8 mouse cellular contexts compared by ENCODE assay signal in genomic region chr3:88631921-88632587, GRCm38 (mm10). TPM values are rescaled to one million over a fixed set of nuclear protein-coding genes. Genes with fewer than 3 reads are reported as not detected.
A peak's percentile ranks its signal among the peaks of the same experiment; 100 is the strongest.
DNase-seq lines count a peak whose midpoint lies in the region; ATAC-seq and TF ChIP-seq lines count a peak whose summit lies in the region.

No protein-coding gene starts in this region.

- H3K4me2 ChIP-seq in kidney, embryonic 14.5 days (replicated peaks; ENCODE audit: low read depth, low read length), result no peak overlapping the region

- H3K36me3 ChIP-seq in kidney, embryonic 14.5 days (ENCODE audit: control insufficient read depth, insufficient read depth, low read length), result peaks cover 79% of the 10 kb centered on the region
- H3K36me3 ChIP-seq in megakaryocyte, embryonic 14.5 days (replicated peaks; ENCODE audit: low read length), result peaks cover 94% of the 10 kb centered on the region

- H3K9ac ChIP-seq in kidney, embryonic 14.5 days (ENCODE audit: low read depth, low read length), result no peak overlapping the region

- H3K27me3 ChIP-seq in kidney, embryonic 14.5 days (ENCODE audit: control insufficient read depth, insufficient read depth, low read length), result no peaks in the 10 kb centered on the region
- H3K27me3 ChIP-seq in megakaryocyte, embryonic 14.5 days (replicated peaks), result no peaks in the 10 kb centered on the region

- peak; percentile 38 for DNase-seq in adrenal gland, adult 2 months
- DNase-seq in adrenal gland, postnatal 25 days, result no peak
- DNase-seq in kidney, adult 18-20 months, result no peak
- no peak for DNase-seq in ovary, adult 18-20 months (ENCODE audit: low spot score)
- no peak for DNase-seq in testis, postnatal 10 days (ENCODE audit: low spot score)

- peak; percentile 72 for TF ChIP-seq CTCF in bone marrow, adult 2 months (IDR thresholded peaks at IDR 0.05; ENCODE audit: control insufficient read depth, insufficient read depth, low read length)

- 72% methylated on average over 12 of the region's 12 CpGs for WGBS in kidney, embryonic 14.5 days
- WGBS in bone marrow, adult 2 months, result 74% methylated on average over 12 of the region's 12 CpGs

- peak; percentile 13; the same call in 1 of the 2 replicates for ATAC-seq in kidney, embryonic 14.5 days (ENCODE audit: low FRiP score, low TSS enrichment)

- H3K4me3 ChIP-seq in kidney, embryonic 14.5 days (ENCODE audit: low read length), result no peak overlapping the region
- H3K4me3 ChIP-seq in bone marrow, adult 2 months (replicated peaks; ENCODE audit: control insufficient read depth, low read depth, low read length), result no peak overlapping the region
- peak overlapping the region; percentile 86 for H3K4me3 ChIP-seq in megakaryocyte, embryonic 14.5 days (replicated peaks)

- H3K27ac ChIP-seq in kidney, embryonic 14.5 days (ENCODE audit: low read depth, low read length), result no peak overlapping the region
- no peak overlapping the region for H3K27ac ChIP-seq in bone marrow, adult 2 months (ENCODE audit: control insufficient read depth, insufficient read depth, low read depth, low read length, poor library complexity)

- no peaks in the 10 kb centered on the region for H3K9me3 ChIP-seq in kidney, embryonic 14.5 days (ENCODE audit: control insufficient read depth, low read length)
- H3K9me3 ChIP-seq in megakaryocyte, embryonic 14.5 days, result no peaks in the 10 kb centered on the region

- TF ChIP-seq POLR2A in bone marrow, adult 2 months (IDR thresholded peaks at IDR 0.05; ENCODE audit: borderline replicate concordance, control insufficient read depth, low read depth, low read length), result no peak

- peaks cover 5% of the 10 kb centered on the region; the same call in 1 of the 2 replicates for H3K4me1 ChIP-seq in kidney, embryonic 14.5 days (ENCODE audit: control insufficient read depth, insufficient read depth, low read length)
- peaks cover 4% of the 10 kb centered on the region; the same call in 1 of the 2 replicates for H3K4me1 ChIP-seq in bone marrow, adult 2 months (ENCODE audit: control insufficient read depth, insufficient read depth, low read length)
- H3K4me1 ChIP-seq in megakaryocyte, embryonic 14.5 days, result peaks cover 91% of the 10 kb centered on the region

RNA-seq across cellular contexts. Expression of gene Rxfp4, which starts 20.9 kb away (rescaled TPM):
- total RNA-seq in adrenal gland, adult 2 months (2021), result not detected
- polyA plus RNA-seq in adrenal gland, adult 2 months (2012; rRNA removed), result not detected in 2 replicates
- total RNA-seq in adrenal gland, postnatal 25 days (2021), result not detected in 2 replicates
- polyA plus RNA-seq in kidney, embryonic 14.5 days (2014; fragmentation: Nextera tagmentation; extraction: Ambion mirVana), result not detected in 2 replicates
- not detected in 2 replicates for polyA plus RNA-seq in bone marrow, adult 2 months (2011; ENCODE audit: insufficient read depth, insufficient read length, low replicate concordance, missing spikeins)
- not detected in 2 replicates for polyA plus RNA-seq in megakaryocyte, embryonic 14.5 days (2012; ENCODE audit: insufficient read depth, low replicate concordance)

RNA-seq across cellular contexts. Expression of gene Arhgef2, which starts 26.3 kb away (rescaled TPM):
- total RNA-seq in adrenal gland, adult 2 months (2021), result 10 to 100 TPM; 26.3 to 33.3 TPM
- 35.9 and 37.5 TPM in 2 replicates for polyA plus RNA-seq in adrenal gland, adult 2 months (2012; rRNA removed)
- total RNA-seq in adrenal gland, postnatal 25 days (2021), result 35.4 and 35.9 TPM in 2 replicates
- polyA plus RNA-seq in kidney, embryonic 14.5 days (2014; fragmentation: Nextera tagmentation; extraction: Ambion mirVana), result 110 and 127 TPM in 2 replicates
- 39.3 and 96.1 TPM in 2 replicates for polyA plus RNA-seq in bone marrow, adult 2 months (2011; ENCODE audit: insufficient read depth, insufficient read length, low replicate concordance, missing spikeins)
- 302 and 446 TPM in 2 replicates for polyA plus RNA-seq in megakaryocyte, embryonic 14.5 days (2012; ENCODE audit: insufficient read depth, low replicate concordance)

RNA-seq across cellular contexts. Expression of gene Khdc4, which starts 53.5 kb away (rescaled TPM):
- total RNA-seq in adrenal gland, adult 2 months (2021), result 10 to 100 TPM; 43.2 to 67.9 TPM
- polyA plus RNA-seq in adrenal gland, adult 2 months (2012; rRNA removed), result 55.7 and 61.4 TPM in 2 replicates
- total RNA-seq in adrenal gland, postnatal 25 days (2021), result 64.9 and 69.4 TPM in 2 replicates
- polyA plus RNA-seq in kidney, embryonic 14.5 days (2014; fragmentation: Nextera tagmentation; extraction: Ambion mirVana), result 58.1 and 103 TPM in 2 replicates
- polyA plus RNA-seq in bone marrow, adult 2 months (2011; ENCODE audit: insufficient read depth, insufficient read length, low replicate concordance, missing spikeins), result 23.2 and 37.6 TPM in 2 replicates
- polyA plus RNA-seq in megakaryocyte, embryonic 14.5 days (2012; ENCODE audit: insufficient read depth, low replicate concordance), result 5.5 and 6.0 TPM in 2 replicates

RNA-seq across cellular contexts. Expression of gene Ssr2, which starts 56.4 kb away (rescaled TPM):
- total RNA-seq in adrenal gland, adult 2 months (2021), result 100 to 1,000 TPM; 178 to 218 TPM
- 110 and 151 TPM in 2 replicates for polyA plus RNA-seq in adrenal gland, adult 2 months (2012; rRNA removed)
- 199 and 214 TPM in 2 replicates for total RNA-seq in adrenal gland, postnatal 25 days (2021)
- polyA plus RNA-seq in kidney, embryonic 14.5 days (2014; fragmentation: Nextera tagmentation; extraction: Ambion mirVana), result 260 and 303 TPM in 2 replicates
- 46.1 and 84.8 TPM in 2 replicates for polyA plus RNA-seq in bone marrow, adult 2 months (2011; ENCODE audit: insufficient read depth, insufficient read length, low replicate concordance, missing spikeins)
- 111 and 307 TPM in 2 replicates for polyA plus RNA-seq in megakaryocyte, embryonic 14.5 days (2012; ENCODE audit: insufficient read depth, low replicate concordance)
